Mouse (Mus musculus): ENCODE measurements around the gene Gm49322. TPM values are rescaled to one million over a fixed set of nuclear protein-coding genes. Genes with fewer than 3 reads are reported as not detected.
"Not testable (repeated sequence)": the region's sequence is repeated elsewhere in the genome, so short reads cannot be mapped to it uniquely, and the experiment has no call there.

Gene Gm49322
- total RNA-seq, 2 experiments from 2014 or later = 0.28 to 0.38 TPM

GRCm38 (mm10) chr10:80621940-80622660 lies 16.3 kb downstream of the Gm49322 start:
- H3K27ac ChIP-seq = peak overlapping the region; percentile 95
- DNase-seq = peak; percentile 99
- no peak for TF ChIP-seq CTCF (IDR thresholded peaks at IDR 0.05)
- intact Hi-C loops (cut with DNase I) = no loop called here
- H3K4me3 ChIP-seq = peak overlapping the region; percentile 79

GRCm38 (mm10) chr10:80622661-80623456 lies 17.0 kb downstream of the Gm49322 start, which contains the start of gene Csnk1g2:
Gene Csnk1g2 (plus strand): TSS chr10:80622838.
- DNase-seq = peak; percentile 76
- TF ChIP-seq CTCF (IDR thresholded peaks at IDR 0.05) = peak; percentile 5; the same call in 1 of the 2 replicates
- Histone ChIP-seq H3K4me3 (peak within 1 kb of the TSS; percentile 79), H3K27ac (peak within 1 kb of the TSS; percentile 95)
- intact Hi-C loops (cut with DNase I) = no loop called here

- H3K27ac ChIP-seq = peak overlapping the region; percentile 95
- TF ChIP-seq CTCF (IDR thresholded peaks at IDR 0.05) = no peak
- intact Hi-C loops (cut with DNase I) = no loop called here
Observed at GRCm38 (mm10) chr10:80623457-80624191, 17.8 kb downstream of the Gm49322 start.

GRCm38 (mm10) chr10:80625764-80626163 lies 19.9 kb downstream of the Gm49322 start:
- intact Hi-C loops (cut with DNase I) = no loop called here
- no peak for DNase-seq
- no peak for TF ChIP-seq CTCF (IDR thresholded peaks at IDR 0.05)
- Histone ChIP-seq H3K4me3 (no peak overlapping the region), H3K27ac (peak overlapping the region; percentile 95; the same call in 1 of the 2 replicates)

More at GRCm38 (mm10) chr10:80623457-80624191, 17.8 kb downstream of the Gm49322 start:
- DNase-seq = peak; percentile 65
- H3K4me3 ChIP-seq = peak overlapping the region; percentile 79

- intact Hi-C loops (cut with DNase I) = loop anchor here (2.0 kb wide), 1 partner anchor 27 kb away; no protein-coding TSS in a partner anchor
- no peak for TF ChIP-seq CTCF (IDR thresholded peaks at IDR 0.05)
- Histone ChIP-seq H3K4me3 (no peak overlapping the region), H3K27ac (peak overlapping the region; percentile 88)
- peak; percentile 69 for DNase-seq
Observed at GRCm38 (mm10) chr10:80627685-80628084, 21.9 kb downstream of the Gm49322 start.

GRCm38 (mm10) chr10:80628925-80629324 lies 23.1 kb downstream of the Gm49322 start:
- Histone ChIP-seq H3K27ac (peak overlapping the region; percentile 88), H3K4me3 (no peak overlapping the region)
- intact Hi-C loops (cut with DNase I) = loop anchor here (2.0 kb wide), 1 partner anchor 26 kb away; no protein-coding TSS in a partner anchor
- no peak for DNase-seq
- TF ChIP-seq CTCF (IDR thresholded peaks at IDR 0.05) = no peak

- H3K27ac ChIP-seq = no peak overlapping the region; the same call in 1 of the 2 replicates
- intact Hi-C loops (cut with DNase I) = no loop called here
Observed at GRCm38 (mm10) chr10:80635345-80635744, 29.5 kb downstream of the Gm49322 start.

GRCm38 (mm10) chr10:80646936-80647335 lies 41.1 kb downstream of the Gm49322 start:
- no peak for TF ChIP-seq CTCF (IDR thresholded peaks at IDR 0.05)
- intact Hi-C loops (cut with DNase I) = no loop called here
- no peak overlapping the region for H3K4me3 ChIP-seq
- no peak overlapping the region for H3K27ac ChIP-seq
- no peak for DNase-seq

More at GRCm38 (mm10) chr10:80635345-80635744, 29.5 kb downstream of the Gm49322 start:
- no peak for DNase-seq
- no peak overlapping the region for H3K4me3 ChIP-seq
- no peak for TF ChIP-seq CTCF (IDR thresholded peaks at IDR 0.05)

- intact Hi-C loops (cut with DNase I); H3K27ac ChIP-seq; H3K4me3 ChIP-seq; DNase-seq: not testable (repeated sequence)
Observed at GRCm38 (mm10) chr10:80649910-80650309, 44.1 kb downstream of the Gm49322 start.

- intact Hi-C loops (cut with DNase I) = no loop called here
- TF ChIP-seq CTCF (IDR thresholded peaks at IDR 0.05) = no peak
- H3K27ac ChIP-seq = no peak overlapping the region
- no peak for DNase-seq
- no peak overlapping the region for H3K4me3 ChIP-seq
Observed at GRCm38 (mm10) chr10:80650392-80650791, 44.6 kb downstream of the Gm49322 start.

GRCm38 (mm10) chr10:80653156-80653720 lies 47.4 kb downstream of the Gm49322 start:
- DNase-seq = no peak
- intact Hi-C loops (cut with DNase I) = no loop called here
- no peak overlapping the region for H3K4me3 ChIP-seq
- TF ChIP-seq CTCF (IDR thresholded peaks at IDR 0.05) = no peak
- H3K27ac ChIP-seq = peak overlapping the region; percentile 64

GRCm38 (mm10) chr10:80654866-80655265 lies 49.0 kb downstream of the Gm49322 start:
- intact Hi-C loops (cut with DNase I) = loop anchor here (2.0 kb wide), 1 partner anchor 26 kb away; no protein-coding TSS in a partner anchor
- Histone ChIP-seq H3K27ac (peak overlapping the region; percentile 20; the same call in 1 of the 2 replicates), H3K4me3 (peak overlapping the region; percentile 29)
- TF ChIP-seq CTCF (IDR thresholded peaks at IDR 0.05) = no peak
- DNase-seq = no peak
